Mouse (Mus musculus) brain, adult 2 months (tissue): ENCODE measurements around the gene Cd72.
A peak's percentile ranks its signal among the peaks of the same experiment; 100 is the strongest.

Experiments used
- DNase-seq: peaks from one replicate; pipeline ENCODE4 v3.0.0; 2011; ENCODE audit warnings: low read depth, low spot score

Cd72 gene

GRCm38 (mm10) chr4:43404697-43405096, 49.7 kb downstream of the Cd72 start:
- DNase-seq, result no peak

GRCm38 (mm10) chr4:43402212-43402611, 52.2 kb downstream of the Cd72 start:
- peak; percentile 58 for DNase-seq

- DNase-seq, result no peak
These were observed 52.9 kb downstream of the Cd72 start for GRCm38 (mm10) chr4:43401486-43401885.

GRCm38 (mm10) chr4:43400976-43401375, 53.5 kb downstream of the Cd72 start:
- DNase-seq, result no peak

- DNase-seq, result peak; percentile 53
These were observed 54.9 kb downstream of the Cd72 start for GRCm38 (mm10) chr4:43399391-43400131.

- peak; percentile 80 for DNase-seq
These were observed 55.5 kb downstream of the Cd72 start for GRCm38 (mm10) chr4:43398829-43399331.

GRCm38 (mm10) chr4:43398014-43398413, 56.4 kb downstream of the Cd72 start:
- DNase-seq, result peak; percentile 85
